Mouse (Mus musculus) kidney, embryonic 14.5 days (tissue): Measurements from ENCODE around the gene Chit1. TPM values are rescaled to one million over a fixed set of nuclear protein-coding genes. Genes with fewer than 3 reads are reported as not detected.

ENCODE experiments used
- ATAC-seq: fragments of 200-750 bp; cut with Nextera tagmentation; 2 replicates; pipeline ENCODE4 v1.8.0; 2017; ENCODE audit warnings: moderate number of reproducible peaks, mild to moderate bottlenecking, moderate TSS enrichment, moderate library complexity; ENCODE audit not compliant: low FRiP score, low TSS enrichment
- H3K27ac ChIP-seq: fragments of 300-500 bp; sonication (generic); 2 replicates; pipeline ENCODE4 v1.5.1; 2014; ENCODE audit warnings: low read depth, mild to moderate bottlenecking, low read length, moderate library complexity, mixed read lengths
- H3K27me3 ChIP-seq: fragments of 300-500 bp; sonication (generic); 2 replicates; pipeline ENCODE4 v1.6.1; 2014; ENCODE audit warnings: mild to moderate bottlenecking, low read length; ENCODE audit not compliant: control insufficient read depth, insufficient read depth
- H3K36me3 ChIP-seq: fragments of 300-500 bp; sonication (generic); 2 replicates; pipeline ENCODE4 v1.6.1; 2014; ENCODE audit warnings: low read length, mixed read lengths; ENCODE audit not compliant: control insufficient read depth, insufficient read depth
- H3K4me1 ChIP-seq: fragments of 300-500 bp; sonication (generic); 2 replicates; pipeline ENCODE4 v1.6.1; 2014; ENCODE audit warnings: low read length, mixed read lengths; ENCODE audit not compliant: control insufficient read depth, insufficient read depth
- H3K4me2 ChIP-seq: fragments of 300-500 bp; sonication (generic); replicated peaks from 2 replicates; pipeline ENCODE4 v1.6.1; 2014; ENCODE audit warnings: low read depth, mild to moderate bottlenecking, low read length
- H3K4me3 ChIP-seq: fragments of 300-500 bp; sonication (generic); 2 replicates; pipeline ENCODE4 v1.5.1; 2014; ENCODE audit warnings: mild to moderate bottlenecking, low read length
- H3K9ac ChIP-seq: fragments of 300-500 bp; sonication (generic); 2 replicates; pipeline ENCODE4 v1.6.1; 2014; ENCODE audit warnings: low read depth, mild to moderate bottlenecking, low read length, moderate library complexity
- H3K9me3 ChIP-seq: fragments of 300-500 bp; sonication (generic); 2 replicates; pipeline ENCODE4 v1.6.1; 2016; ENCODE audit warnings: low read length; ENCODE audit not compliant: control insufficient read depth
- whole genome bisulfite sequencing: fragments of 180-500 bp; shearing (Covaris S2); extraction: QIAGEN DNeasy Blood & Tissue Kit; methylation state at CpG from one replicate; pipeline ENCODE4 v1.1.7; 2014; 5-methylcytosine and 5-hydroxymethylcytosine counted together
- polyA plus RNA-seq: library from polyadenylated mRNA; unstranded; fragments of >200 nt; fragmentation: Nextera tagmentation; extraction: Ambion mirVana; gene quantifications from 2 replicates; pipeline ENCODE4 v1.2.1, GENCODE M21; 2014

The Chit1 gene
- polyA plus RNA-seq, 1 experiment from 2014 or later, result 0.28 TPM

DNA sequence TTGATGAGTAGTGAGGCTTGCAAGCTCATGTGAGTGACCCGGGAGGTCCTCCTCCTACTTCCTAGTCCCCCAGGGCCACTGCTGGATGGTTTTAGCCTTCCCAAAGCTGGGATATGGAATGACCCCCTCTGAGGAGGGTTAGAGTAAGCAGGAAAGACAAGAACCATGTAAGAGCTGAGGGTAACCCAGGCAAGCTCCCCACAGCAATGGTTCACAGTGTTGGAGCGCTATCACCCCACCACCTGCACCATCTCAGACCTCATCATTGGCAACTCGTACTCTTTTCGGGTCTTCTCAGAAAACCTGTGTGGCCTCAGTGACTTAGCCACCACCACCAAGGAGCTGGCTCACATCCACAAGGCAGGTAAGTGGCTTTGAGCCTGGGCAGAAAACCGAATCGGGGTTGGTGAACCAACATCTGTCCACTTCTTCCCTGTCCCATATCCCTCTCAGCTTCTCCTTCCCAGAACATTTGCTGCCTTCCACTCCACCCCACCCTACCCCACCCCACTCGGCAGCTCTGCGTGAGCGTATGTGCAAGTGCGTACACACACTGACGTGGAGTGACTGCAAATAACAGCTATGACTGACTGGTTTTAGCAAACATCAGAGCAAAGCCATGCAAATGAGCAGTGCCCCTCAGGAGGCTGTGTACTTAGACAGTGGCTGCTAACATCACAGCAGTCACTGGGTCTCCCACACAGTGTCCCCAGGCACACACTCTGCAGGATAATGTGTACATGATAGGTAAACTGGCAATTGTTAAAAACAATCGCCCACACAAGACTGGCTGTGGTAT lies 87.4 kb downstream of the Chit1 start:
- Histone ChIP-seq H3K27me3 (no peaks in the 10 kb centered on the region), H3K4me1 (peaks cover 27% of the 10 kb centered on the region), H3K4me3 (no peak overlapping the region), H3K4me2 (no peak overlapping the region), H3K9ac (no peak overlapping the region), H3K36me3 (no peaks in the 10 kb centered on the region), H3K9me3 (no peaks in the 10 kb centered on the region), H3K27ac (no peak overlapping the region)
- 80% methylated on average over 12 of the region's 12 CpGs for WGBS
- ATAC-seq, result no peak

DNA sequence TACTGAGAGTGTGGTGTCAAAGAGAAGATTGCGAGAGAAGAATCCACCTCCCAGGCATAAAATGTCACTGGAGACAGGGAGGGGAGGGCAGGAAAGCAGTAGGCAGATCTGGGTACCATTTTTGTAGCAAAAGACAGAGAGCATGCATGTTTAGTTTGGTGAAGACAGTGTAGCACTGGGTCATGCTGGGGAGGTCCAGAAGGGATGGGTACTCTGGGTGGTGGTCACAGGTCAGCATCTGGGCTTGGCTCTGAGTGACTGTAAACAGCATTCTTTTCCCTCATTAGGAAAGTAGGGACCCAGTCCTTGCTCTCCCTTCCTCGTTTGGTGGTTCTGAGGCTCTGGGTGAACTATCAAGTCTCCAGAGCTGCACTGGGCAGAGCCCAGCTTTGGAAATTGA lies 89.4 kb downstream of the Chit1 start:
- no peak overlapping the region for H3K4me3 ChIP-seq
- H3K27ac ChIP-seq, result no peak overlapping the region
- no peaks in the 10 kb centered on the region for H3K36me3 ChIP-seq
- no peak for ATAC-seq
- no peak overlapping the region for H3K4me2 ChIP-seq
- no peaks in the 10 kb centered on the region for H3K9me3 ChIP-seq
- WGBS, result 61% methylated on average over 2 of the region's 2 CpGs
- no peaks in the 10 kb centered on the region for H3K27me3 ChIP-seq
- peaks cover 8% of the 10 kb centered on the region for H3K4me1 ChIP-seq
- H3K9ac ChIP-seq, result no peak overlapping the region

Other genes with a start within 250 kb of the Chit1 start
- 0.26 TPM in 1 of 2 replicates, not detected in the other for gene Optc, start 203.2 kb upstream of the Chit1 start, polyA plus RNA-seq
- gene Prelp, start 189.8 kb upstream of the Chit1 start, polyA plus RNA-seq, result 0.39 and 0.84 TPM in 2 replicates
- 1.7 and 4.0 TPM in 2 replicates for gene Fmod, start 74.0 kb upstream of the Chit1 start, polyA plus RNA-seq
- 20.8 and 28.6 TPM in 2 replicates for gene Btg2, start 32.1 kb upstream of the Chit1 start, polyA plus RNA-seq
- 0.57 and 1.6 TPM in 2 replicates for gene Chil1, start 70.9 kb downstream of the Chit1 start, polyA plus RNA-seq
- 0.27 and 0.36 TPM in 2 replicates for gene Mybph, start 82.2 kb downstream of the Chit1 start, polyA plus RNA-seq
- 3.2 TPM in 2 replicates for gene Adora1, start 124.2 kb downstream of the Chit1 start, polyA plus RNA-seq
- 0.97 and 1.4 TPM in 2 replicates for gene Myog, start 178.7 kb downstream of the Chit1 start, polyA plus RNA-seq
- gene Ppfia4, start 221.7 kb downstream of the Chit1 start, polyA plus RNA-seq, result 1.6 and 2.7 TPM in 2 replicates